Mouse (Mus musculus) A20 (cell line): ENCODE data around the gene Tyk2.

Experiments used
- DNase-seq: peaks from one replicate; pipeline ENCODE4 v3.0.0-alpha.2; 2011; ENCODE audit warnings: low read depth, low spot score

Gene Tyk2

DNA sequence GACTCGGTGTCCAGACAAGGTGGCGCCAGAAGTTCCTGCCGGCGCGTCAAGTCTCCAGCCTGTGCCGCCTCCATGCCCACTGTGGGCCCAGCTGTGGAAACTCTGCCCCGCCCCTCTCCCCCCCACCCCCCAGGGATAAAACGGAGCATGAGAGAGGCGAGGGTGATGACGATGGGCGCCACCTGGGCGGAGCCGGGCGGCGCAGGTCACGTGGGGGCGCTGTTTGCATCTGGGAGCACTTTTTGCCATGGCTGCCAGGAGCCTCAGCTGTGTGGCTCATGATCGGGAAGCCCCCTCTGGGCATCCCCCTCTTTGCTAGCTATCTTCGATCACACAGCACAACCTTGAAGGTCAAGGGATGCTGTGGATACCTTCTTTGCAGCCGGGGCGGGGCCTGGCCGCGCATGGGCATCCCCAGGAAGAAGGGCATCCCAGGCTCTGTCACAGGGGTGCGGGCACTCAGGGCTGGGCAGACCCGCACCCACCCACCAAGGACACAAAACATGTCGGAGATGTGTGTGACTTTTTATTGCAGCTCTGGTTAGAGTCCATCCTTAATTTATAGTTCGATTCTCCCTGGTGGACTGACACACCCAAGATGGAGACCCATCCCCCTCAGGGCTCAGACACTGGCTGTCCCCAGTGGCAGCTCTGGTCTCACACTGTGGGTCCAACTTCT is 63.9 kb downstream of the Tyk2 start, which contains the start of gene Zglp1:
TSS of gene Zglp1 (minus strand) at position 88 of the 679 bp plus-strand sequence.
- DNase-seq: no peak

DNA sequence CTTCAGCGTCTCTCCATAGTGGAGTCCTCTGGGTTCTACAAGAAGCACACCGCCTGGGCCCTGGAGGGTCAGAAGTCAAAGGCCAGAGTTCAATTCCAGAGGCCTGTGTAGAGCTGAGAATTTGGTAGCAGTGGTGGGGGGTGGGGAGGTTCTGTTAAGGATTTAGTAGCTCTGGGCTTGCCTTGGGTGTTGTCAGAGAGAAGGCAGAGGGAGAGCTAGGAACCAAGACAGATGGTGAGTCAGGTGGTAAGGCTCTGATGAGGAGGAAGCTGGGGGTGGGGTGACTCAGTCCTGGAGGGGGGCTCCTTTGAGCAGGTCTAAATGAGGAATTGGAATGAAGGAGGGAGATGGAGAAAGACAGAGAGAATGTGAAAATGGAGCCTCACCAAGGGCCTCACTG is 68.1 kb downstream of the Tyk2 start:
- no peak for DNase-seq
